Mouse (Mus musculus) kidney, adult 2 months (tissue): Measurements from ENCODE around the gene Tmem234. TPM values are rescaled to one million over a fixed set of nuclear protein-coding genes. Genes with fewer than 3 reads are reported as not detected.

Experiments used
- DNase-seq: peaks from one replicate; pipeline ENCODE4 v3.0.0; 2021
- H3K27ac ChIP-seq: fragments of 200-500 bp; 2 replicates; pipeline ENCODE4 v1.5.1; 2012; ENCODE audit warnings: low read depth, low read length, control low read depth, inconsistent platforms; ENCODE audit not compliant: insufficient read depth
- H3K27me3 ChIP-seq: fragments of 200-500 bp; replicated peaks from 2 replicates; pipeline ENCODE4 v1.6.1; 2012; ENCODE audit warnings: mild to moderate bottlenecking, moderate library complexity, low read length, inconsistent platforms; ENCODE audit not compliant: control insufficient read depth, insufficient read depth
- H3K36me3 ChIP-seq: fragments of 200-500 bp; 2 replicates; pipeline ENCODE4 v1.6.1; 2012; ENCODE audit warnings: mild to moderate bottlenecking, moderate library complexity, low read length, inconsistent platforms; ENCODE audit not compliant: control insufficient read depth, insufficient read depth
- H3K4me1 ChIP-seq: fragments of 200-500 bp; 2 replicates; pipeline ENCODE4 v1.6.1; 2011; ENCODE audit warnings: low read length; ENCODE audit not compliant: control insufficient read depth, insufficient read depth
- H3K4me3 ChIP-seq: fragments of 200-500 bp; 2 replicates; pipeline ENCODE4 v1.5.1; 2011; ENCODE audit warnings: mild to moderate bottlenecking, low read depth, low read length, control low read depth; ENCODE audit not compliant: insufficient read depth
- CTCF ChIP-seq: fragments of 200-500 bp; conservative IDR thresholded peaks from 2 replicates; pipeline ENCODE4 v1.5.1; 2011; ENCODE audit warnings: low read depth, mild to moderate bottlenecking, control low read depth, low read length, moderate library complexity, mixed read lengths; ENCODE audit not compliant: insufficient read depth, insufficient read length
- POLR2A ChIP-seq: fragments of 200-500 bp; IDR thresholded peaks from one replicate; pipeline ENCODE4 v1.6.1; 2011; ENCODE audit warnings: low read depth, low read length, control low read depth
- WGBS: fragments of 180-500 bp; shearing (Covaris S2); methylation state at CpG from one replicate; pipeline ENCODE4 v1.1.7; 2018; 5-methylcytosine and 5-hydroxymethylcytosine counted together
- polyA plus RNA-seq: library from polyadenylated mRNA; depleted of rRNA; stranded (reverse); fragments of >200 nt; gene quantifications from 2 replicates; pipeline ENCODE4 v1.2.3, GENCODE M21; 2012

Tmem234 gene
- polyA plus RNA-seq, 1 experiment = 162 TPM

DNA sequence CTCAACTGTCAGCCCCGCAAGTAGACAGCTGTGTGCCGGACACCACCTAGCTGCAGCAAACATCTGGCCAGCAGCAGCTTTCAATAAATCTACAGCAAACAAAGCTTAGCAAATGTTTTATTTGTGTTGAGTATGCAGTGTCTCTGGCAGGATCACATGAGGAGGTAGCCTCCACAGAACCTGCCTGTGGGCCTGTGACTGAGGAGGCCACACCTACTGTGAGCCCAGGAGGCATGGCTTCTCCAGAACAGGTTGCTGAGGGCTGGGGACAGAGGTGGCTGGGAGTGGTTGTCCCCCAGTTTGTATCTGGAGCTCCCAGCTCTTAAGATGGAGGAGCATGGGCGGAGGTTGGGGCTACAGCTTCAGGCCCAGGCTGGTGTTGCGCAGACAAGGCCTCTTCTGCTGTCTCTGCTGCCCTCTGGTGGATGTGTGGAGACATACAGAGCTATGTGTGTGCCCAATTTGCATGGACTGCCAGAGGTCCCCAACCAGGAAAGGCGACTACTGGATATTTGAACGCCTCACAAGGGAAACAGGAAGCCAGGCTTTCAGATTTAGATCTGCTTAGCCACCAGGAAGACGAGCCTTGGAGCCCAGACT is 8.1 kb downstream of the Tmem234 start:
- Histone ChIP-seq H3K36me3 (no peaks in the 10 kb centered on the region), H3K27ac (no peak overlapping the region), H3K27me3 (no peaks in the 10 kb centered on the region), H3K4me1 (no peaks in the 10 kb centered on the region), H3K4me3 (no peak overlapping the region)
- WGBS = 29% methylated on average over 7 of the region's 7 CpGs
- DNase-seq = peak; percentile 86
- TF ChIP-seq POLR2A (no peak), CTCF (peak; percentile 97)

DNA sequence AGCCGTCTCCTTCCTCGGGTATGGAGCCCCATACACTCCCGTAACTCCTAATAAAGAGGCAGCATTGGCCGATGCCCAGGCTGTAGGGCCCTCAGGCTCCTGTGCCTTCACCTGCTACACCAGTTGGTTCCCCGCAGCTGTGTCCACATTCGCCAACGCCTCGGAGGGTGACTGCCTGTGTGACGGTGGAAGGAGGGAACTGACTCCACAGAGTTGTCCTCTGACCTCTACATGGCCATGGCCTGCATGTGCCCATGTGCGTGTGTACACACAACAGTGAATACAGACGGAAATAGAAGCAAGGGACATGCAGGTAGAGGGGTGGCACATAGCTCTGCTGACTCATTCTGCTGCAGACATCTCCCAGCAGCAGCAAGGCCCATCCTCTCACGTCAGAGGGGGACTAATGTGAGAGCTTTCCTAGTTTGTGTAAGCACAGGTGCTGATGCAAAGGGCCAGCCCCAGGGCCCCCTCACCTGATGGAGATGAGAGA is 8.7 kb downstream of the Tmem234 start:
- no peaks in the 10 kb centered on the region for H3K4me1 ChIP-seq
- WGBS = 77% methylated on average over 12 of the region's 12 CpGs
- no peaks in the 10 kb centered on the region for H3K36me3 ChIP-seq
- DNase-seq = no peak
- no peak for TF ChIP-seq CTCF
- TF ChIP-seq POLR2A = no peak
- no peaks in the 10 kb centered on the region for H3K27me3 ChIP-seq
- H3K4me3 ChIP-seq = no peak overlapping the region
- no peak overlapping the region for H3K27ac ChIP-seq

DNA sequence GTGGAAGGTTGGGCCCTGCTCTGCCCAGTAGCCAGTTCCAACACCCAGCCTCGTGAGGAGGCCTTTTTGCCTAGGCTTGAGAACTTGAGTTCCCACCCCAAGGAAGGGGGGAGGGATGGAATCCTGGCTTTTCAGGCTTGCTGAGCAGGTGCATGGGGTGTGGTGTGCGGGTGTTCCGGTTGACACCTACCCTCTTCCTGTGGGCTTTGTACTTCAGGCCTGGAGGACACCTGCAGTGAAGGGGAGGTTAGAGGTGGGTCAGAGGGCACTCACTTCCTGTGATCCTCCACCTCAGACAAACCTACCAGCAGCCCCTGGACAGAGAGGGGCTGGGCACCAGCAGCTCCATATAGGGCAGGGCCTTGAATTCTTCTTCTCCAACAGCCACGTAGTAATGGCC is 9.6 kb downstream of the Tmem234 start:
- no peak for TF ChIP-seq CTCF
- TF ChIP-seq POLR2A = no peak
- 61% methylated on average over 4 of the region's 4 CpGs for WGBS
- H3K4me1 ChIP-seq = no peaks in the 10 kb centered on the region
- no peak for DNase-seq
- H3K27me3 ChIP-seq = no peaks in the 10 kb centered on the region
- H3K36me3 ChIP-seq = no peaks in the 10 kb centered on the region
- no peak overlapping the region for H3K4me3 ChIP-seq
- H3K27ac ChIP-seq = no peak overlapping the region

DNA sequence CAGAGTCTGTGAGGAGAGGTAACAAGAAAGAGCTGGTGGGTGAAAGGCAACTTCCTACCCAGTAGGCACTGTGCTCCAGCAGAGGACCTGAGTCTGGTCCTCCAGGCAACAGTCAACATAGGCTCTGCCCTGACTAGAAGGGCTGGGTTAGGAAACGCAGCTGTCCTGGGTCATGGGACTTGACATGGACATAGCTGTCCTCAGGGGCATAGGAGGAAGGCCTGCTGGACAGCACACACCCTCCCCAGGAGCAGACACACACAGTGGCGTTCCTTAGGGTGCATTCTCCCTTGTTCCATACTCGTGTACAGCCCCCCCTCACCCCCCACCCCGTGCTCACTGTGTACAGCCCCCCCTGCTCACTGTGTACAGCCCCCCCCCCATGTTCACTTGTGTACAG is 10.0 kb downstream of the Tmem234 start:
- no peaks in the 10 kb centered on the region for H3K27me3 ChIP-seq
- H3K36me3 ChIP-seq = no peaks in the 10 kb centered on the region
- H3K4me3 ChIP-seq = no peak overlapping the region
- 63% methylated on average over 4 of the region's 4 CpGs for WGBS
- H3K4me1 ChIP-seq = no peaks in the 10 kb centered on the region
- no peak for TF ChIP-seq CTCF
- no peak for TF ChIP-seq POLR2A
- H3K27ac ChIP-seq = no peak overlapping the region
- DNase-seq = no peak

DNA sequence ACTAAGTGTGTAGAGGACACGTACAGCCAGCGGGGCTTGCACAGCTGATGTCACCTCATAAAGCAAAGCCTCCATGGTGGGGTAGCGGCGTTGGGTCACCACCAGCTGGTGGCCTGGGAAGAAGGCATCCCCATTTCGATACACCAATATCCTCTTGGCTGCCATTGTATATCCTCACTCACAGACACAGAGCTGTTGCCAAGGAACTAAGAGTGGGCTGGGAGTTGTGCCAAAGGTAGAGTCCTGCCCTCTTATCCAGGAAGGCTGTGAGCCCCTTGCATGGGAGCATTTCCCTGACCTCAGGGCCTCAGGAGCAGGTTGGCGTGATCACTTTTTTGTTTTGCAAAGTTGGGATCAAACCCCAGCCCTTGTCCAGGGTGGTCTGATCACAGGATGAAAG is 13.6 kb downstream of the Tmem234 start, which contains the start of gene Dcdc2b:
Gene Dcdc2b, minus strand, starts transcription at position 165 of the 400 bp plus-strand sequence.
- DNase-seq = no peak
- Histone ChIP-seq H3K4me3 (no peak within 1 kb of the TSS), H3K4me1 (0 out of 2 replicates have a peak, but pooled peaks cover 5% of the 10 kb centered on the region), H3K27ac (no peak within 1 kb of the TSS), H3K36me3 (no peaks in the 10 kb centered on the region), H3K27me3 (no peaks in the 10 kb centered on the region)
- TF ChIP-seq CTCF = no peak
- TF ChIP-seq POLR2A = no peak
- WGBS = 82% methylated on average over 6 of the region's 6 CpGs

DNA sequence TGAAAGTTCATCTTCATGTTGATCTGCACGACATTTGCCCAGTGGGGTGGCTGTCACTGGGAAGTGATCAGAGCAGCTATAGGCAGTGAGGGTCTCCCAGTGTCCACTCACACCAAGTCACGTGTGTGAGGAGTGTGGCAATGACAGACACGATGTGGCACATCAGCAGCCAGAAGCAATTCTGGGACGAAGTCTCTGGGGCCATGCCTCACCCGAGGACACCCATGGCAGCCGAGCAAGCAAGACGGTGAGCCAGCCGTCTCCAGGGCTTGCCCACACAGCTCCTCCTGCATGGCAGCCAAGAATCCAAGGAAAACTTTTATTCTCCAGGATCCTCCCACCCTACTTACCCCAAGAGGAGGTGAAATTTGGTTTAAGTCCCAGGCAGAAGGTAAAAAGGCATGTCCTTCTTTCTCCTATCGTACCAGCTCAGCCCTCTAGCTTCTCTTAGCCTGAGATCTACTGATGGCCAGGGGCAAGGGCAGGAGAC is 15.4 kb downstream of the Tmem234 start:
- no peak overlapping the region for H3K4me3 ChIP-seq
- H3K27ac ChIP-seq = no peak overlapping the region
- DNase-seq = no peak
- no peaks in the 10 kb centered on the region for H3K36me3 ChIP-seq
- H3K4me1 ChIP-seq = peaks cover 8% of the 10 kb centered on the region; the same call in 1 of the 2 replicates
- TF ChIP-seq POLR2A = no peak
- no peak for TF ChIP-seq CTCF
- 91% methylated on average over 9 of the region's 9 CpGs for WGBS
- no peaks in the 10 kb centered on the region for H3K27me3 ChIP-seq

DNA sequence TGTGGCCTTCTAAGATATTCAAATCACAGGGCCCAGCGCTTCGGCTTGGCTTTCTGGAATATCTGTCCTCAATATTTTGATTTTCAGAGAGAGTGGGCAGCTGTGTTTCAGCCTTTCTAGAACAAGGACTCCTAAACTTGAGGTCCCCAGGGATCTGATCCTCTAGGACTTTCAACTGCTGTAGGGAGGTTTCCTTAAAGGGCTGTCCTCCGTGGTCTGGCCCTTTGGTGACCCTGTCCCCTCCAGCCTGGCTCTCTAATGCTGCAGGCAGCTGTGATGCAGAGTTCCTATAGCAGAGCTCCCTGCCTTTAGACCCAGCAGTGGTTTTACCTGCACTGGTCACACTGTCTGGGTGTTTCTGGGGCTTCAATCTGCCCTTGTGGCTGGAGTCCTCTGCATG is 16.2 kb downstream of the Tmem234 start:
- TF ChIP-seq POLR2A (no peak), CTCF (no peak)
- H3K27me3 ChIP-seq = no peaks in the 10 kb centered on the region
- peaks cover 8% of the 10 kb centered on the region; the same call in 1 of the 2 replicates for H3K4me1 ChIP-seq
- WGBS = 86% methylated on average over 3 of the region's 3 CpGs
- no peak overlapping the region for H3K4me3 ChIP-seq
- no peak overlapping the region for H3K27ac ChIP-seq
- no peak for DNase-seq
- H3K36me3 ChIP-seq = no peaks in the 10 kb centered on the region
